Mouse (Mus musculus) midbrain, embryonic 14.5 days (tissue): ENCODE results near the gene Slc16a14. TPM values are rescaled to one million over a fixed set of nuclear protein-coding genes. Genes with fewer than 3 reads are reported as not detected.
A peak's percentile ranks its signal among the peaks of the same experiment; 100 is the strongest.

Experiments
- ATAC-seq: fragments of 200-750 bp; cut with Nextera tagmentation; 2 replicates; pipeline ENCODE4 v1.8.0; 2017; ENCODE audit warnings: moderate number of reproducible peaks, moderate library complexity; ENCODE audit not compliant: low FRiP score, low TSS enrichment
- DNase-seq: peaks from one replicate; pipeline ENCODE4 v3.0.0-alpha.2; 2015
- H3K27ac ChIP-seq: fragments of 300-500 bp; sonication (generic); replicated peaks from 2 replicates; pipeline ENCODE4 v1.5.1; 2014; ENCODE audit warnings: mild to moderate bottlenecking, low read depth, low read length, moderate library complexity
- H3K27me3 ChIP-seq: fragments of 300-500 bp; sonication (generic); 2 replicates; pipeline ENCODE4 v1.6.1; 2014; ENCODE audit warnings: low read length, control low read depth, mixed read lengths; ENCODE audit not compliant: control insufficient read depth, insufficient read depth
- H3K36me3 ChIP-seq: fragments of 300-500 bp; sonication (generic); 2 replicates; pipeline ENCODE4 v1.6.1; 2014; ENCODE audit warnings: low read length, control low read depth; ENCODE audit not compliant: control insufficient read depth, insufficient read depth
- H3K4me1 ChIP-seq: fragments of 300-500 bp; sonication (generic); 2 replicates; pipeline ENCODE4 v1.6.1; 2014; ENCODE audit warnings: mild to moderate bottlenecking, antibody characterized with exemption, low read length, control low read depth; ENCODE audit not compliant: control insufficient read depth, insufficient read depth
- H3K4me2 ChIP-seq: fragments of 300-500 bp; sonication (generic); 2 replicates; pipeline ENCODE4 v1.6.1; 2014; ENCODE audit warnings: mild to moderate bottlenecking, low read length, moderate library complexity
- H3K4me3 ChIP-seq: fragments of 300-500 bp; sonication (generic); replicated peaks from 2 replicates; pipeline ENCODE4 v1.5.1; 2014; ENCODE audit warnings: low read depth, low read length
- H3K9ac ChIP-seq: fragments of 300-500 bp; sonication (generic); replicated peaks from 2 replicates; pipeline ENCODE4 v1.6.1; 2014; ENCODE audit warnings: mild to moderate bottlenecking, low read length, moderate library complexity
- H3K9me3 ChIP-seq: fragments of 300-500 bp; sonication (generic); 2 replicates; pipeline ENCODE4 v1.6.1; 2016; ENCODE audit warnings: low read length, control low read depth, mixed read lengths; ENCODE audit not compliant: control insufficient read depth
- whole genome bisulfite sequencing: fragments of 180-500 bp; shearing (Covaris S2); extraction: QIAGEN DNeasy Blood & Tissue Kit; methylation state at CpG from one replicate; pipeline ENCODE4 v1.1.7; 2014; 5-methylcytosine and 5-hydroxymethylcytosine counted together
- polyA plus RNA-seq: library from polyadenylated mRNA; unstranded; fragments of >200 nt; fragmentation: Nextera tagmentation; extraction: Ambion mirVana; gene quantifications from 2 replicates; pipeline ENCODE4 v1.2.1, GENCODE M21; 2014

Slc16a14 gene
- polyA plus RNA-seq, 1 experiment from 2014 or later = 20.5 TPM

DNA sequence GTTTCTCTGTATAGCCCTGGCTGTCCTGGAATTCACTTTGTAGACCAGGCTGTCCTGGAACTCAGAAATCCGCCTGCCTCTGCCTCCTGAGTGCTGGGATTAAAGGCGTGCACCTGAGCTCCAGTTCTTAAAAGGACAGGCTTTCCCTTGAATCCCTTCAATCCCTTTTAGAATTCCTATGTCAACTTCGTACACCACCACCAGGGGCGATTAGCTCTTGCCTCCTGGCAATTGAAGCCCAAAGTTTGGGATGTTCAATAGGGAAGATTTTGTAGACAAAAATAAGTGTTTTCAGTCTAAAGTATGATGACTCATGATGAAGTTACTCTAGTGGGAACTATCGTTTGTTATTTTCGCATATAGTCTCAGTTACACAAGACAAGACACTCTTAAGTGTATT is 37.6 kb downstream of the Slc16a14 start:
- no peak for DNase-seq
- H3K36me3 ChIP-seq = no peaks in the 10 kb centered on the region
- WGBS = 90% methylated on average over 6 of the region's 6 CpGs
- H3K9me3 ChIP-seq = no peaks in the 10 kb centered on the region
- H3K4me2 ChIP-seq = no peak overlapping the region
- no peak overlapping the region for H3K27ac ChIP-seq
- no peak overlapping the region for H3K4me3 ChIP-seq
- ATAC-seq = no peak
- H3K4me1 ChIP-seq = no peaks in the 10 kb centered on the region
- no peaks in the 10 kb centered on the region for H3K27me3 ChIP-seq
- H3K9ac ChIP-seq = no peak overlapping the region

DNA sequence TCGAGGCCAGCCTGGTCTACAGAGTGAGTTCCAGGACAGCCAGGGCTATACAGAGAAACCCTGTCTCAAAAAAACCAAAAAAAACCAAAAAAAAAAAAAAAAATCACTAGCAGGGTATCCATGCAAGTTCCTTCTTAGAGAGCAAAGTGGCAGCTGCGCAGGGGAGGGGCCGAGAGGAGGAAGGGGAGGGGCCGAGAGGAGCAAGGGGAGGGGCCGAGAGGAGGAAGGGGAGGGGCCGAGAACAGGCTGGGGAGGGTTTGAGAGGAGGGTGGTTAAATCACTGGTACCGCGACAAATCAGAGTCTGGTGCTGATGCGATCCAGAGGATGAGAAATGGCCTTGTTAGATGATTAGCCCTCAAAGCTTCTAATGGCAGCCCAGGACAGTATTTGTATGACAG is 43.2 kb downstream of the Slc16a14 start:
- no peaks in the 10 kb centered on the region for H3K27me3 ChIP-seq
- H3K4me1 ChIP-seq = peaks cover 14% of the 10 kb centered on the region
- no peaks in the 10 kb centered on the region for H3K36me3 ChIP-seq
- 92% methylated on average over 8 of the region's 9 CpGs for WGBS
- H3K4me2 ChIP-seq = no peak overlapping the region
- ATAC-seq (no peak), DNase-seq (no peak)
- H3K27ac ChIP-seq = no peak overlapping the region
- H3K9ac ChIP-seq = no peak overlapping the region
- no peaks in the 10 kb centered on the region for H3K9me3 ChIP-seq
- no peak overlapping the region for H3K4me3 ChIP-seq

DNA sequence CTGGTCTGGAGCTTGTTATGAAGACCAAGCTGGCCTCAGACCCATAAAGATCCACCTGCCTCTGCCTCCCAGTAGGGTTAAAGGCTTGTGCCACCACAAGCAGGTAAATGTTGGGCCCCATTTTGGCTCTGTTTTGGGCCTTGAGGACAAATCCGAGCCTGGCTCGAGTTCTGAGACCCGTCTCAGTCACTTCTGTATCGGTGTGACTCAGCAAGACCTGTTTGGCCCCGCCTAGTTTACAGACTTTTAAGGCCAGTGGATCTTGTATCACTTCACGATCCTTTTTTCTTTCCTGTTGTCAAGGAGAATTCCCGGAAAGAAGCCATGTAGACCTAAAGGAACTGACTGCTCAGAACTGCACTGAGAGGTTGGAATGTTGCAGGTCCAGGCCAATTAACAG is 44.4 kb downstream of the Slc16a14 start:
- peak overlapping the region; percentile 40; the same call in 1 of the 2 replicates for H3K4me2 ChIP-seq
- no peak overlapping the region for H3K9ac ChIP-seq
- DNase-seq (peak; percentile 47), ATAC-seq (no peak)
- 59% methylated on average over 7 of the region's 7 CpGs for WGBS
- H3K4me1 ChIP-seq = peaks cover 14% of the 10 kb centered on the region
- H3K27ac ChIP-seq = peak overlapping the region; percentile 81
- H3K27me3 ChIP-seq = no peaks in the 10 kb centered on the region
- no peaks in the 10 kb centered on the region for H3K36me3 ChIP-seq
- H3K9me3 ChIP-seq = no peaks in the 10 kb centered on the region
- no peak overlapping the region for H3K4me3 ChIP-seq

DNA sequence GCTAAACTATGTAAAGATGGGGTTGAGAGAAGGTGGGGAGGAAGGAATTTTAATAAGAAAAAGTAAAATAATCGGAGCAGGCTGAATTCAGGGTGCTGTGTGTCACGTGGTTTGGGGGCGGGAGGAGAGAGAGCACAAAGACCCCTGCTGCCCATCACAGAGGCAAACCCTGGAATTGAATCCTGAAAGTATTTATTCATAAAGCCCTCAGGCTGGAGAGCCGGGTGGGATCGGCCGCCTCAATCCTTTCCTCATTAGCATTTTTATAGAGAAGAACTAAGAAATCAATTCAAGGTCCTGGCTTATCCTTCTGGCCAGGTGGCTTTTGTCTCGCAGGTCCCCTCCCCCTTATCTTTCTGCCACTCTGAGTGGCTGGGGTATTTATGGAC is 44.9 kb downstream of the Slc16a14 start:
- Histone ChIP-seq H3K27me3 (no peaks in the 10 kb centered on the region), H3K9me3 (no peaks in the 10 kb centered on the region), H3K36me3 (no peaks in the 10 kb centered on the region), H3K4me3 (no peak overlapping the region), H3K27ac (peak overlapping the region; percentile 81), H3K4me1 (peaks cover 14% of the 10 kb centered on the region), H3K9ac (no peak overlapping the region), H3K4me2 (peak overlapping the region; percentile 40)
- WGBS = 1% methylated on average over 7 of the region's 7 CpGs
- DNase-seq (peak; percentile 87), ATAC-seq (peak; percentile 91)

DNA sequence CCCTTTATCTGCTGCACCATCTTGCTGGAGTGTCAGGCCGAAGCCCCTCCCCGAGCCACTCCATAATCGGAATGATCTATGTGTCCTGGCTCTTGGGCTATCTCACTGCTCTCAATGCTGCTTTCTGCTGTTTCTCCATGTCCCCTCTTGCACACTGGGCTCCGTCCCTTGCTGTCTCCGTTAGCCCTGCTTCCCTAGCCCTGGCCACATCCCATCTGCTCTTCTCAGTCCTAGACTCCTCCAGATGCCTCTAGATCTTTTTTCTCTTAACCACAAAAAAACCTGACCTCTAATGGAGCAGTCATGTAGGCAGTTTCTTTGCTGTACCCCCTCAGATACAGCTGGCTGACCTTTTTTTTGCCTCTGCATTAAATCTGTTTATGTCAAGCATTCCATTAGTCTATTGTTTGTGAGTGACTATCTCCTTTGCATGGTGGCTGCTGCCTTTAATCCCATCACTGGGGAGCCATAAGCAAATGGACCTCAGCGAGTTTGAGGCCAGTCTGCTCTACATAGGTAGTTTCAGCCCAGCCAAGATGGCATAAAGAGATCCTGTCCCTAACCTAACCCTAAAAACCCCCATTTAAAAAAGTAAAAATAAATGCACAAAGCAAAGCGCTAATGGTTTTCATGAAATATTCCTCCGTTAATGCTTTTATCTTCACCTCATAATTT is 45.5 kb downstream of the Slc16a14 start:
- Histone ChIP-seq H3K4me1 (peaks cover 14% of the 10 kb centered on the region), H3K36me3 (no peaks in the 10 kb centered on the region), H3K27me3 (no peaks in the 10 kb centered on the region), H3K4me3 (no peak overlapping the region), H3K9me3 (no peaks in the 10 kb centered on the region), H3K27ac (peak overlapping the region; percentile 81), H3K9ac (no peak overlapping the region), H3K4me2 (peak overlapping the region; percentile 40)
- 24% methylated on average over 8 of the region's 8 CpGs for WGBS
- ATAC-seq (peak; percentile 60; the same call in 1 of the 2 replicates), DNase-seq (peak; percentile 45)

DNA sequence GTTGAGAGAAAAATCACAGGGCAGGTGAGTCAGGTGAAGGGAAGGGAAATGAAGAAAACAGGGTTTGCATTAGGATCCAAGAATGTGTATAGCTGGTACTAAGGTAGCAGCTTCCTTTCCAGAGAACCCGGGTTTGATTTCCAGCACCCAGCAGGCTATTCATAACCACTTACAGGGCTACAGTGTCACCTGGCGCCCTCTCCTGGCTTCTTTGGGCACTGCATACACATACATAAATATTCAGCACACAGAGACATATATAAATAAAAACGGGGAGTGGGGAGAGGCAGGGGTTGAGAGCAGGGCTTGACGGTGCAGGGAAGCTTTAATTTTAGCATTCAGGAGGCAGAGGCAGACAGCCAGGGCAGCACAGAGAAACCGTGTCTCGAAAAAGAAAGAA is 49.0 kb downstream of the Slc16a14 start:
- no peak overlapping the region for H3K27ac ChIP-seq
- DNase-seq (no peak), ATAC-seq (no peak)
- H3K27me3 ChIP-seq = no peaks in the 10 kb centered on the region
- no peak overlapping the region for H3K4me2 ChIP-seq
- no peak overlapping the region for H3K9ac ChIP-seq
- WGBS = 91% methylated on average over 6 of the region's 6 CpGs
- H3K4me1 ChIP-seq = peaks cover 14% of the 10 kb centered on the region
- H3K4me3 ChIP-seq = no peak overlapping the region
- no peaks in the 10 kb centered on the region for H3K36me3 ChIP-seq
- no peaks in the 10 kb centered on the region; the same call in 1 of the 2 replicates for H3K9me3 ChIP-seq

DNA sequence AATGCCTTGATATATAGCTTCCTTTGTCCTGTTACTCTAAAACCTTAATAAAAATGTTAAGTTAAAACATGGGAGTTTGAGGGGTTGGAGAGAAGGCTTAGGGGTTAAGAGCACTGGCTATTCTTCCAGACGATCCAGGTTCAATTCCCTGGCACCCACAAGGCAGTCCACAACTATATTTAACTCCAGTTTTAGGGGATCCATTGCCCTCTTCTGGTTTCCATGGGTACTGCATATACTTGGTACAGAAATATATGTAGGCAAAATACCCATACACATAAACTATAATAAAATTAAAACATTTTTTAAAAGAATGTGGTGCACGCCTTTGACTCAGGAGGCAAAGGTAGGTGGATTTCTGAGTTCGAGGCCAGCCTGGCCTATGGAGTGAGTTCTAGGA is 49.8 kb downstream of the Slc16a14 start:
- no peak for ATAC-seq
- WGBS = 87% methylated on average over 3 of the region's 3 CpGs
- Histone ChIP-seq H3K9me3 (no peaks in the 10 kb centered on the region; the same call in 1 of the 2 replicates), H3K36me3 (no peaks in the 10 kb centered on the region), H3K9ac (no peak overlapping the region), H3K27ac (no peak overlapping the region), H3K4me2 (no peak overlapping the region), H3K4me3 (no peak overlapping the region), H3K4me1 (peaks cover 11% of the 10 kb centered on the region), H3K27me3 (no peaks in the 10 kb centered on the region)
- no peak for DNase-seq

DNA sequence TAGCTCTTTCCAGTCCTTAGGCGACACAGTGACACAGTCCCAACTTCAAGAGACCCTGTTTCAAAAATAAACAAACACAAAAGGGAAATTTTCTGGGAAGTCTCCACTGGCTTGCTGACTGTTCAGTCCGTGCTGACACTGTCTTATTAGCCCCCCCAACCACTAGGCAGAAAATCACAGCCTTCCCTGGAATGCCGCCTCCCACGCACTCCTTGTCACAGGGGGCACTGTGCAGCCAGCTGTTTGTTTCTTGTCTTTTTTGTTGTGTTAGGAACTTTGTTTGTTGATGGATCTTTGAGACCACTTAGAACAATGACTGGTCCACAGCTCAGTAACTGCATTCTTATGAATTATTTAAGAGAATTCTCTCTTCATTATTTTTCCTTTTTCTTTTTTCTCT is 51.0 kb downstream of the Slc16a14 start:
- ATAC-seq (no peak), DNase-seq (no peak)
- WGBS = 68% methylated on average over 4 of the region's 4 CpGs
- Histone ChIP-seq H3K27ac (no peak overlapping the region), H3K9me3 (no peaks in the 10 kb centered on the region; the same call in 1 of the 2 replicates), H3K36me3 (no peaks in the 10 kb centered on the region), H3K4me1 (peaks cover 1% of the 10 kb centered on the region; the same call in 1 of the 2 replicates), H3K4me3 (no peak overlapping the region), H3K27me3 (no peaks in the 10 kb centered on the region), H3K4me2 (no peak overlapping the region), H3K9ac (no peak overlapping the region)

DNA sequence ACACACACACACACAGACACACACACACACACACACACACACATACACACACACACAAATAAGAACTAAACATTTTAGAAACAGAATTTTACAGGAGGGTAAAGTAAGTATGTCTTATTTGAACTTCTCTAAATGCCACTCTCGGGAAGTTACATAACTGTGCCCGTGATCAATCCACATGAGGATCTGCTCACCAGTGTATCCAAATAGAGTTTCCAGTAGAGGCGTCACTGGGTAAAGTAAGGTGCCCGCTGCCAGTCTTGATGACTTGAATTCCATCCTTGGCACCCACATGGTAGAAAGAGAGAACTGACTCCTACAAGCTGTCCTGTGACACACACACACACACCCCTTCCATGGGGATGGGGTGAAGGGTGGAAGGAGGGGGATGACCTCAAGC is 52.0 kb downstream of the Slc16a14 start:
- H3K36me3 ChIP-seq = no peaks in the 10 kb centered on the region
- WGBS = 91% methylated on average over 4 of the region's 4 CpGs
- no peak overlapping the region for H3K4me3 ChIP-seq
- H3K9me3 ChIP-seq = no peaks in the 10 kb centered on the region; the same call in 1 of the 2 replicates
- H3K27ac ChIP-seq = no peak overlapping the region
- no peak overlapping the region for H3K4me2 ChIP-seq
- H3K27me3 ChIP-seq = no peaks in the 10 kb centered on the region
- H3K9ac ChIP-seq = no peak overlapping the region
- DNase-seq (no peak), ATAC-seq (no peak)
- H3K4me1 ChIP-seq = no peaks in the 10 kb centered on the region
